26 mouse cellular contexts compared by ENCODE assay signal in genomic region chr7:58446261-58446660, GRCm38 (mm10).
"Had no signal": no experiment of that assay in that cellular context is flagged by ENCODE, and none has a peak within 500 bp of the region (broad histone marks: within the 10 kb centered on the region; RNA-seq: fewer than 3 reads in every experiment).

No protein-coding gene starts in this region.

- H3K9ac ChIP-seq: heart, embryonic 13.5 days; heart, embryonic 15.5 days; hindbrain, embryonic 14.5 days; intestine, embryonic 15.5 days; limb, embryonic 12.5 days; liver, embryonic 12.5 days; liver, embryonic 14.5 days had no signal

- H3K9me3 ChIP-seq: heart, embryonic 13.5 days; heart, embryonic 15.5 days; intestine, embryonic 15.5 days; limb, embryonic 10.5 days; limb, embryonic 12.5 days; liver, embryonic 12.5 days had no signal

- H3K27me3 ChIP-seq: heart, embryonic 13.5 days; heart, embryonic 15.5 days; intestine, embryonic 15.5 days; limb, embryonic 12.5 days; liver, embryonic 12.5 days had no signal

- H3K4me2 ChIP-seq: heart, embryonic 11.5 days; heart, embryonic 13.5 days; heart, embryonic 15.5 days; hindbrain, embryonic 14.5 days; intestine, embryonic 15.5 days; limb, embryonic 12.5 days; liver, embryonic 12.5 days had no signal

- ATAC-seq: hindbrain, embryonic 16.5 days; inflammation-experienced regulatory T-cells, adult 6 months; intestine, embryonic 15.5 days; intestine, postnatal 0 days; liver, embryonic 12.5 days had no signal

- H3K4me3 ChIP-seq: heart, adult 2 months; heart, embryonic 13.5 days; heart, embryonic 15.5 days; intestine, embryonic 15.5 days; layer of hippocampus, adult 2 months; left cerebral cortex, adult 2 months; limb, embryonic 10.5 days; limb, embryonic 12.5 days; liver, embryonic 12.5 days had no signal

- H3K27ac ChIP-seq: heart, adult 2 months; heart, embryonic 13.5 days; heart, embryonic 15.5 days; hindbrain, embryonic 14.5 days; intestine, embryonic 15.5 days; layer of hippocampus, adult 2 months; left cerebral cortex, adult 2 months; limb, embryonic 10.5 days; limb, embryonic 12.5 days; liver, embryonic 12.5 days; liver, embryonic 14.5 days had no signal

- H3K36me3 ChIP-seq: heart, embryonic 13.5 days; heart, embryonic 15.5 days; intestine, embryonic 15.5 days; limb, embryonic 10.5 days; limb, embryonic 12.5 days; liver, embryonic 12.5 days had no signal

- DNase-seq: gastrocnemius, postnatal 14 days; gastrocnemius, postnatal 36 days; heart, adult 11 months; heart, adult 2 months; heart, postnatal 14 days; heart, postnatal 36 days; kidney, adult 18-20 months; kidney, adult 8-10 months; kidney, postnatal 10 days; kidney, postnatal 25 days; kidney, postnatal 4 days; liver had no signal

- H3K4me1 ChIP-seq: heart, embryonic 13.5 days; heart, embryonic 15.5 days; intestine, embryonic 15.5 days; limb, embryonic 10.5 days; limb, embryonic 12.5 days; liver, embryonic 12.5 days had no signal
